Mouse (Mus musculus) gastrocnemius, postnatal 36 days (tissue): ENCODE measurements around the gene Fam228b. TPM values are rescaled to one million over a fixed set of nuclear protein-coding genes. Genes with fewer than 3 reads are reported as not detected.

ENCODE experiments used
- DNase-seq, 2 experiments: peaks; one replicate each; pipeline ENCODE4 v3.0.0; 2022
- intact Hi-C: fragments of 180-260 bp; cut with DNase I; formaldehyde crosslinking; loops from one replicate; pipeline ENCODE4 v1.15.1; 2025
- total RNA-seq, 2 experiments: library from RNA; stranded (reverse); gene quantifications; 2 replicates each; pipeline ENCODE4 v1.2.3; 2021

Fam228b gene
- total RNA-seq, 2 experiments from 2014 or later = 3.8 to 5.5 TPM

DNA sequence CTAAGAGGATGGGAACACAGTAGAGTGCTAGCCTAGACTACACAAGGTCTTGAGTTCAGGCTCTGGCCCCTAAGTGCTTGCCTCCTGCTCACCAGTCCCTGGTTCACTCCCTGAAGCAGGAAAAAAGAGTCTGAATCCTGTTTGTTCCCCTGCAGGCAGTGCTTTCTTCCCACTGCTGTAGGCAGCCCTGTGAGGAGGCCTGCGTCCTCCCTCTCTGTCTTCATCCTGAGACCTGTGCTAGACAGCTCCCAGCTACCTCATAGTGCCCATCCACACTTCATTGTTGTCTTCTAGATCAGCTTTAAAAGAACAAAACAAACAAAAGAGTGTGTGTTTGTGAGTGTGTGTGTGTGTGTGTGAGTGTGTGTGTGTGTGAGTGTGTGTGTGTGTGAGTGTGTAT, 74.5 kb downstream of the Fam228b start:
- intact Hi-C loops = no loop called here

GRCm38 (mm10) chr12:4691193-4691592, 77.9 kb downstream of the Fam228b start:
- intact Hi-C loops = no loop called here
- no peak for DNase-seq

More for the DNA sequence above, 74.5 kb downstream of the Fam228b start:
- DNase-seq = no peak

Other genes with a start within 250 kb of the Fam228b start
- 10 to 100 TPM; 17.4 to 21.0 TPM for gene Itsn2, start 176.6 kb downstream of the Fam228b start, total RNA-seq
- not detected for gene Gm3625, start 176.3 kb downstream of the Fam228b start, total RNA-seq
- not detected for gene Fam228a, start 30.8 kb downstream of the Fam228b start, total RNA-seq
- gene Pfn4, start 245 bp downstream of the Fam228b start, total RNA-seq = 1 to 10 TPM; 1.4 to 1.5 TPM
- gene Sf3b6, start 48.3 kb upstream of the Fam228b start, total RNA-seq = 10 to 100 TPM; 24.8 to 31.4 TPM
- 1 to 10 TPM; 1.0 to 1.2 TPM for gene Fkbp1b, start 72.3 kb upstream of the Fam228b start, total RNA-seq
- 1 to 10 TPM; 3.9 to 4.4 TPM for gene Wdcp, start 74.0 kb upstream of the Fam228b start, total RNA-seq
- gene Mfsd2b, start 105.1 kb upstream of the Fam228b start, total RNA-seq = under 1 TPM; 0.57 to 0.61 TPM
- 100 to 1,000 TPM in 1 of 2 experiments, 10 to 100 TPM in 1; 91.8 to 112 TPM for gene Ubxn2a, start 138.4 kb upstream of the Fam228b start, total RNA-seq
- 10 to 100 TPM; 13.4 to 16.0 TPM for gene Atad2b, start 148.1 kb upstream of the Fam228b start, total RNA-seq